In genomic region chr6:79099051-79099450, GRCm38 (mm10) we compare ENCODE assay signal across 23 mouse cellular contexts.
A peak's percentile ranks its signal among the peaks of the same experiment; 100 is the strongest.
DNase-seq lines count a peak whose midpoint lies in the region; ATAC-seq lines count a peak whose summit lies in the region.
"Had no signal": no experiment of that assay in that cellular context is flagged by ENCODE, and none has a peak within 500 bp of the region (broad histone marks: within the 10 kb centered on the region; RNA-seq: fewer than 3 reads in every experiment).

No protein-coding gene starts in this region.

- ATAC-seq in frontal cortex, adult (ENCODE audit: low TSS enrichment) = peak; percentile 50; the same call in 1 of the 2 replicates
- ATAC-seq: forebrain, embryonic 13.5 days; forebrain, embryonic 16.5 days; hindbrain, embryonic 16.5 days; Patski had no signal

- intact Hi-C loops in left cerebral cortex, postnatal 14 days (cut with DNase I) = no loop called here

- DNase-seq in frontal cortex, postnatal 25 days (ENCODE audit: low spot score in 2 of 2) = no peak
- peak; percentile 1 to 3 for DNase-seq in left cerebral cortex, postnatal 14 days (ENCODE audit: low spot score in 2 of 2)
- no peak for DNase-seq in left cerebral cortex, adult 8-10 months (ENCODE audit: low spot score in 2 of 2)
- peak; percentile 38 for DNase-seq in right cerebral cortex, postnatal 4 days
- DNase-seq in right cerebral cortex, adult 18-20 months = no peak
- DNase-seq in urinary bladder, postnatal 4 days (ENCODE audit: low spot score in 2 of 2) = no peak
- DNase-seq: adrenal gland, adult 2 months; adrenal gland, postnatal 14 days; B cell, adult 2 months; cerebellum, adult 11-12 months; cerebellum, adult 8-10 months; cerebellum, postnatal 10 days; cerebellum, postnatal 36 days; embryo, embryonic 11 days; gastrocnemius, postnatal 25 days; heart, adult 18-20 months; heart, postnatal 10 days; heart, postnatal 36 days had no signal

Comparison
In these comparisons a context has a peak if more than half of its experiments do, and no peak if none do; other contexts are left out.
1. DNase-seq: peak in left cerebral cortex, postnatal 14 days (2 of 2) and right cerebral cortex, postnatal 4 days (single experiment); none in frontal cortex, postnatal 25 days (0 of 2), left cerebral cortex, adult 8-10 months (0 of 2), right cerebral cortex, adult 18-20 months (single experiment) and urinary bladder, postnatal 4 days (0 of 2).